9 mouse cellular contexts compared by ENCODE assay signal in genomic region chr11:80851859-80852258, GRCm38 (mm10). TPM values are rescaled to one million over a fixed set of nuclear protein-coding genes. Genes with fewer than 3 reads are reported as not detected.
DNase-seq lines count a peak whose midpoint lies in the region; ATAC-seq and TF ChIP-seq lines count a peak whose summit lies in the region.
"Had no signal": no experiment of that assay in that cellular context is flagged by ENCODE, and none has a peak within 500 bp of the region (broad histone marks: within the 10 kb centered on the region; RNA-seq: fewer than 3 reads in every experiment).

No protein-coding gene starts in this region.

- 0 out of 2 replicates have a peak, but pooled peaks cover 2% of the 10 kb centered on the region for H3K27me3 ChIP-seq in forebrain, embryonic 14.5 days (replicated peaks; ENCODE audit: control insufficient read depth, insufficient read depth, low read length)
- H3K27me3 ChIP-seq in forebrain, embryonic 16.5 days (replicated peaks; ENCODE audit: control insufficient read depth, insufficient read depth, low read length), result peaks cover 6% of the 10 kb centered on the region; the same call in 1 of the 2 replicates
- H3K27me3 ChIP-seq in thymus, adult 2 months (ENCODE audit: control insufficient read depth, insufficient read depth, low read length), result no peaks in the 10 kb centered on the region

- H3K27ac ChIP-seq in forebrain, embryonic 14.5 days (ENCODE audit: low read depth, low read length), result no peak overlapping the region
- no peak overlapping the region for H3K27ac ChIP-seq in forebrain, embryonic 16.5 days (ENCODE audit: low read length)
- H3K27ac ChIP-seq in thymus, adult 2 months (ENCODE audit: control insufficient read depth, insufficient read depth, low read length), result no peak overlapping the region

- no peak overlapping the region for H3K4me2 ChIP-seq in forebrain, embryonic 14.5 days (ENCODE audit: low read length)
- H3K4me2 ChIP-seq in forebrain, embryonic 16.5 days (ENCODE audit: low read length), result no peak overlapping the region

- TF ChIP-seq CTCF in thymus, adult 2 months (IDR thresholded peaks at IDR 0.05; ENCODE audit: borderline replicate concordance, control insufficient read depth, extremely low read depth, insufficient read depth, low read length, poor library complexity), result no peak

- no peak for TF ChIP-seq POLR2A in thymus, adult 2 months (IDR thresholded peaks at IDR 0.05; ENCODE audit: control insufficient read depth, extremely low read depth, insufficient read depth, low read length, poor library complexity)

- no peaks in the 10 kb centered on the region; the same call in 1 of the 2 replicates for H3K4me1 ChIP-seq in forebrain, embryonic 14.5 days (ENCODE audit: control insufficient read depth, insufficient read depth, low read length)
- 0 out of 2 replicates have a peak, but pooled peaks cover 3% of the 10 kb centered on the region for H3K4me1 ChIP-seq in forebrain, embryonic 16.5 days (replicated peaks; ENCODE audit: control insufficient read depth, insufficient read depth, low read length)
- H3K4me1 ChIP-seq in thymus, adult 2 months (replicated peaks; ENCODE audit: control insufficient read depth, insufficient read depth, low read length), result no peaks in the 10 kb centered on the region

- no peaks in the 10 kb centered on the region for H3K9me3 ChIP-seq in forebrain, embryonic 14.5 days (replicated peaks; ENCODE audit: control insufficient read depth, low read length)
- no peaks in the 10 kb centered on the region for H3K9me3 ChIP-seq in forebrain, embryonic 16.5 days (ENCODE audit: control insufficient read depth, low read length)

- no peak overlapping the region for H3K9ac ChIP-seq in forebrain, embryonic 14.5 days (ENCODE audit: low read length)
- no peak overlapping the region for H3K9ac ChIP-seq in forebrain, embryonic 16.5 days (replicated peaks; ENCODE audit: low read depth, low read length)

- peak; percentile 34 for DNase-seq in forebrain, embryonic 14.5 days (ENCODE audit: low spot score)
- peak; percentile 18 for DNase-seq in thymus, postnatal 0 days (ENCODE audit: low spot score)
- no peak for DNase-seq in thymus, adult 2 months
- DNase-seq in kidney, postnatal 10 days, result peak; percentile 29
- no peak for DNase-seq in urinary bladder, postnatal 10 days (ENCODE audit: low spot score)
- no peak for DNase-seq in gastrocnemius, adult 18-20 months (ENCODE audit: low spot score)
- no peak for DNase-seq in spleen, adult 18-20 months

- no peaks in the 10 kb centered on the region for H3K36me3 ChIP-seq in forebrain, embryonic 14.5 days (ENCODE audit: control insufficient read depth, insufficient read depth, low read length)
- H3K36me3 ChIP-seq in forebrain, embryonic 16.5 days (ENCODE audit: control insufficient read depth, insufficient read depth), result no peaks in the 10 kb centered on the region
- no peaks in the 10 kb centered on the region for H3K36me3 ChIP-seq in thymus, adult 2 months (ENCODE audit: control insufficient read depth, insufficient read depth, low read length)

- H3K4me3 ChIP-seq in forebrain, embryonic 14.5 days (ENCODE audit: low read depth, low read length), result no peak overlapping the region
- no peak overlapping the region for H3K4me3 ChIP-seq in forebrain, embryonic 16.5 days (replicated peaks; ENCODE audit: low read length)
- no peak overlapping the region for H3K4me3 ChIP-seq in thymus, adult 2 months (ENCODE audit: control insufficient read depth, insufficient read depth, low read length)

- ATAC-seq in forebrain, embryonic 14.5 days, result no peak
- no peak for ATAC-seq in forebrain, embryonic 16.5 days

- 47% methylated on average over 5 of the region's 5 CpGs for WGBS in forebrain, embryonic 14.5 days
- 43% methylated on average over 5 of the region's 5 CpGs for WGBS in forebrain, embryonic 16.5 days
- WGBS in thymus, adult 2 months, result 41% methylated on average over 5 of the region's 5 CpGs

RNA-seq across cellular contexts. Expression of gene Spaca3, which starts 6.3 kb away (rescaled TPM):
- polyA plus RNA-seq in forebrain, embryonic 14.5 days (2014; fragmentation: Nextera tagmentation; extraction: Ambion mirVana), result not detected in 2 replicates
- not detected in 2 replicates for polyA plus RNA-seq in forebrain, embryonic 16.5 days (2015; fragmentation: Nextera tagmentation; extraction: Ambion mirVana)
- polyA plus RNA-seq in thymus, postnatal 0 days (2015; fragmentation: Nextera tagmentation; extraction: Ambion mirVana), result not detected in 2 replicates
- polyA plus RNA-seq in thymus, adult 2 months (2012; rRNA removed), result 0.26 and 0.28 TPM in 2 replicates
- not detected for total RNA-seq in gastrocnemius, adult 18-20 months (2021)
- total RNA-seq: left cerebral cortex, postnatal 25 days had no signal

RNA-seq across cellular contexts. Expression of gene Tmem98, which starts 41.9 kb away (rescaled TPM):
- polyA plus RNA-seq in forebrain, embryonic 14.5 days (2014; fragmentation: Nextera tagmentation; extraction: Ambion mirVana), result 38.3 and 43.3 TPM in 2 replicates
- polyA plus RNA-seq in forebrain, embryonic 16.5 days (2015; fragmentation: Nextera tagmentation; extraction: Ambion mirVana), result 30.1 and 38.4 TPM in 2 replicates
- polyA plus RNA-seq in thymus, postnatal 0 days (2015; fragmentation: Nextera tagmentation; extraction: Ambion mirVana), result 6.5 and 7.2 TPM in 2 replicates
- 8.0 and 10.9 TPM in 2 replicates for polyA plus RNA-seq in thymus, adult 2 months (2012; rRNA removed)
- total RNA-seq in gastrocnemius, adult 18-20 months (2021), result under 1 TPM; 0.71 to 0.78 TPM

Comparison
In these comparisons a context has a peak if more than half of its experiments do, and no peak if none do; other contexts are left out.
1. DNase-seq: peak in forebrain, embryonic 14.5 days (single experiment), thymus, postnatal 0 days (single experiment) and kidney, postnatal 10 days (single experiment); none in thymus, adult 2 months (single experiment), urinary bladder, postnatal 10 days (single experiment), gastrocnemius, adult 18-20 months (single experiment) and spleen, adult 18-20 months (0 of 2).